Mouse (Mus musculus): Measurements from ENCODE around the gene Gm15517.
"Not testable (repeated sequence)": the region's sequence is repeated elsewhere in the genome, so short reads cannot be mapped to it uniquely, and the experiment has no call there.

Gene Gm15517

DNA sequence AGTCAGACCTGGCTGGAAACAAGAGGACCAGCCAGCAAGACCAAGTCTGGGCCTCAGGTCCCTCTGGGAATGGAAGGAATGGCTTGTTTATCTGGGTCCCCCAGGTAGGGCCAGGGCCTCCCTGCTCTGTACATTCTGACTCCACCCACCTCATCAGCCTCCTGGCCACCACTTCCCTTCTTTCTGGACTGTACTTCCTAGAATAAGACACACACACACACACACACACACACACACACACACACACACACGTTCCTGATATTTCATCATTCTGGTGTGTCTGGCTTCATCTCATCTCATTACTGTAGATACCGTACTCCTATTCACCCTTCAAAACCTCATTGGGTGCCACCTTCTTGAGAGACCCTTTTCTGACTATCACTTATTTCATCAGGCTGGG is 8.2 kb downstream of the Gm15517 start:
- no peak for DNase-seq (ENCODE audit: low spot score in 2 of 2)

DNA sequence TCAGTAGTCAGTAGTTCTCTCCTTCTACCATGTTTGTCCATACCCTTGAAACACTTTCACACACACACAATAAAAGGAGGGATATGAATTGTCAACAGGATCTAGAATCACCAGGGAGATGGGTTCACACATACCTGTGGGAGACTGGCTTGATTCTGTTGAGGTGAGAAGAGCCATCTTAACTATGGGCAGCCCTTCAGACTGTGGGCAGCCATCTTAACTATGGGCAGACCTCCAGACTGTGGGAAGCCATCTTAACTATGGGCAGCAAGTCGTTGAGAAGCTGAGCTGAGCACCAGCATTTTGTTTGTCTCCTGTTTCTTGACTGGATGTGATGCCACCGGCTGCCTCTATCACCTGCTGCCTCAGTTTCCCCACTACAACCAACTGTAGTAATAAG is 10.1 kb downstream of the Gm15517 start:
- DNase-seq (ENCODE audit: low spot score in 2 of 2) = no peak

DNA sequence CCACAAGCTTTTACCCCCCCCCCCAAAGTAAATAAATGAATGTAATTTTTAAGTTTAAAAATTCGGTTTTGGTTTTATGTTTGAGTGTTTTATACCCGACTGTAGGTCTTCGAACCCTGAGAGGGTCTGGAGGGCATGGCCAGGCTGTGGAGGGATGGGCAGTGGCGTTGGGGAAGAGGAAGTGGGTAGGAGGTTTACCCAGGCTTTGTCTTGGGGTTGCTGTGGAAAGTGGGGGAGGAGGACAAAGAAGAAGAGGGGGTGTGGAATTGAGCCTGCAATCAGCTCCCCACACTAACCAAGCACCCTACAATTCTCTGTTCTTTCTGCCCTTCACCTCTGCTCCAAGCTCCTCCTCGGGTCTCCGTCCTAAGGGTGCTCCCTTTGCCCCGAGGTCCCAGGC is 11.3 kb downstream of the Gm15517 start:
- DNase-seq (ENCODE audit: low spot score in 2 of 2) = no peak

DNA sequence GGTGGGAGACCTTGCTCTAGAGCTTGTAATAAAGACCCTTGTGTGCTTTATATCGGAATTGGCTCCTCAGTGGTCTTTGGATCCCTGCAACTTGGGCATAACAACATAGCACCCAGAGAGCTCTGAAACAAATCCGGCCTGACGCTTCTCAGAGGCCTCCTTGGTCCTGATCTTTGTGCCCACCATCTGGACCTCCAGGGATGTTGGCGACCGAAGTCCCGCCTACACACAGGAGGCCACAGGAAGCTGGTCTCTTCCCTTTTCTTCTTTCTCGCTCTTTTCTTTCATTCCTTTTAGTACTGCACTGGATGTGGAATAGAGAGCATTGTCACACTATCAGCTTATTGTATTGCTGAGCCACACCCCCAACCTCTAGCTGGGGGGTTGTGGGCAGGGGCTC is 12.2 kb downstream of the Gm15517 start:
- DNase-seq (ENCODE audit: low spot score in 2 of 2) = no peak

DNA sequence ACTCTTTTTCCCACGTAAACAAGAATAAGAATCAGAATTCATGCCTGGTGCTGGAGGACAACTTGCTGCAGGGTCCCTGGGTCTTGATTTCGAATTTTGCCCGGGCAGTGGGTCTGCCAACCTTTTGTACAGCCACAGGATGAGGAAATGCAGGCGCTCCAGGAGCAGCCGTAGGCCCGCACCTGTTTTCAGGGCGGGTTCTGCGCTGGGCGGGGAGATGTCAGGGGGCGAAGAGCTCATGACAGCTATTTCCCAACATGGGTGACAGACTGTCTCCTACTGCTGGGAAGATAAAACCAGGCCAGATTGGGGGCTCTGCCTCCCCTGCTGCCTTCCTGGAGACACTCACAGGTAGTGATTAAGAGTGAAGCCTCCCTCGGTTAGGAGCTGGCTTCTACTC is 12.8 kb downstream of the Gm15517 start:
- no peak for DNase-seq (ENCODE audit: low spot score in 2 of 2)

DNA sequence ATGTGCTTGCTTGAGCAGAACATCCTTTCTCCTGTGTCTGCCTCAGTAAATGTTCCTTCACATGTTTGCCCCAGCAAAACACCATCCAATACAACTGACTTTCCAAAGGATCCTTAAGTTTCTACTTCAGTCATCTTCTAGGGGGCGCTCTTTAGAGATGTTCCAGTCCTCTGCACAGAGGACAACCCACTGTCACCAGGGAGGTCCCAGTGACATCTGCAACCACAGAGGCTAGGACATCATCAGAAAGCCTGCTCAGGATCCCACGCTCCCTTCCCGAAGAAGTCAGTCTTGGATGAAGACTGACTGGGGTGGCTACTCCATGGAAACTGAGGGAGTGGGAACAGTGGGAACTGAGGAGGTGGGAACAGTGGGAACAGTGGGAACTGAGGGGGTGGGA is 14.3 kb downstream of the Gm15517 start:
- DNase-seq (ENCODE audit: low spot score in 2 of 2) = no peak

DNA sequence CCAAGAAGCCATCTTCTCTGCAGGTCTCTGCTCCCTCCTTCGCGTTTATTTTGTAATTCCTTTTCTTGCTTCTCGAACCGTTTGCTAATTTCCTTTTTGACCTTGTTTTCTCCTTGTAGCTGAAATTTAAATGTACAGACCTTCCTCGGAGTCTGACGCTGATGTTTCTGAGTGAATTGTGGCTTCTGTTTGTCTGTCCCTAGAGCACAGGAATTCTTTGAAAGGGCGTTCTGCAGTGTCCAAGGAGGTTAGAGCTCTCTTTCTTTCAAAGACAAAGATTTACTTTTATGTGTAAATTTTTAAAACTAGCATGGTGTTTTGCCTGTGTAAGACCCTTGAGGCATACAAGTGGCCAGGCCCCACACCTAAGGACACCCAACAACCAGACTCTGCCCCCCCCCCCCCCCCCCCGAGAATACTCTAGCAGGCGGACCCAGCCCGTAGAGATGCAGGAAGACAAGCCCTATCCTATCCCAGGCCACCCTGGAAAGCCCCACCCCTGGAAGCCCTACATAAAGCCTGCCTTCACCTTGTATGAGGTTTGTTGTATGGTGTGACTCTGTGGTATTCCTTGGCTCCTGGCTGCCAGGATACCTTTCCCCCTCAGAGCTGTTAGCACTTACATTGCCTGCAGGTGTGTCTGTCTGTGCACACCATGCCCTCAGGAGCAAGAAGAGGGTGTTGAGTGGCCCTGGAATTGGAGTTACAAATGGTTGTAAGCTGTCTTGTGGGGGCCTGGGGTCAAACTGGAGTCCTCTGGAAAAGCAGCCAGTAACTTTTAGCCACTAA is 15.4 kb downstream of the Gm15517 start:
- no peak for DNase-seq (ENCODE audit: low spot score in 2 of 2)

DNA sequence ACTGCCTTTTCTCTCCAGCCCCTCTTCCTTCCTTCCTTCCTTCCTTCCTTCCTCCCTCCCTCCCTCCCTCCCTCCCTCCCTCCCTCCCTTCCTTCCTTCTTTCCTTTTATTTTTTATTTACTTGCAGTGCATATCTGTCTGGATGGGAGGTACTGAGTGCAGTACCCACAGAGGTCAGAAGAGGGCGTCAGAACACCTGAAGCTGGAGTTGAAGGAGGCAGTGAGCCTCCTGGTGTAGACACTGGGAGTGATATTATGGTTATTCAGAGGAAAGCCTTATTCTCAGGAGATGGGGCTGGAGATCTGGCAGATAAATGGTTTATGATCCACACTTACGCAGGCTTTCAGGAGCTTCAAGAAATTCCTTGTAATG is 16.0 kb downstream of the Gm15517 start:
- DNase-seq (ENCODE audit: low spot score in 2 of 2) = peak in 1 of 2 experiments; percentile 53

DNA sequence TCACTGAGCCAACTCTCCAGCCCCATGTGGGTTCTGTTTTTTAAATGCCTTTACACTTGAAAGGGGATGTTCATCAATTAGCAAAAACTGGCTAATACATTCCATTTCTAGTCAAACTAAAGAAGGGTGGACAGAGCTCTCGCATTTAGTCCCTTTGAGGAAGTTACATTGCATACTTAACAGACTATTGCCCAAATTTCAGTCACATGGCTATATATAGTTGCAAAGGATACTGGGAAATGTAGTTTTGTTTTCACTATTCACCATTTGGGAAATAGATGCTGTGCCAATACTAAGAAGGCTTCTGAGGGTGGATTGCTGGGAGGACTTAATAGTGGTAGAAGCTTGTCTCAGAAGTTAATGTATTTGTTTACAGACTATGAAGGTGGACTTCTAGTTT is 19.7 kb downstream of the Gm15517 start:
- DNase-seq (ENCODE audit: low spot score in 2 of 2) = no peak

DNA sequence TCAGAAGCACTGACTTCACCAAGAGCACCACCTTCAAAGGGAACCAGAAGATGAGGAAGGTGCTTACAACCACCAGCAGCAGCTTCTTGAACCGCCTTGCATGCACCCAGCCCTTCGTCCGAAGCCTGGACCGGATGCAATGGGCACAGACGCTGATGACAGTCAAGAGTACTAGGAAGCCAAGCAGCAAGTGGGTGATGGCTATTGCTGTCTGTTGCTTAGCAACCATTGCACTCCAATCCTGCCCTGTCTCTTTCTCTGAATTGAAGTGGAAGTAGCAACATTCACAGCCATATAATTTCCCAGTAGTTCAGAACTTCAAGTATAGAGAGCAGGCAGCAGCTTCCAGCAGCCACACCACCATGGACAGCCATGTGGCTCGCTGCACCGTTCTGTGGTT is 20.3 kb downstream of the Gm15517 start:
- DNase-seq (ENCODE audit: low spot score in 2 of 2) = no peak

DNA sequence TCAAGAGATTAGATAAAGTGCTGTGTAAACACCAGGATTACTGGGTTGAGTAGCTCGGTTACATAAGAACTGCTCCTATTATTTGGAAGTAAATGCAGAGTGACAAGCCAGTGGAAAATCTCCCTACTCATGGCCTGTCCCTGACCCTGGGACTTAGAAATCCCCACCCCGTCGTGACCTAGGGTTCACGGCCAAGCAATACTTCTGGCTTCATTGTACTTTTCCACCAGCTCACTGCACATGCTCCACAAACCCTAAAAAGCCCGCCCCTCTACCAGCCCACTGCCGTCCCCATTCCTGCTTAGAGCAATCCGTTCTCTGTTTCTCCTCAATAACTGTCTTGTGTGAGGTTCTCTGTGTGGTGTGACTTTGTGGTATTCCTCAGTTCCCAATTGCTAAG is 26.5 kb downstream of the Gm15517 start:
- no peak for DNase-seq (ENCODE audit: low spot score in 2 of 2)

DNA sequence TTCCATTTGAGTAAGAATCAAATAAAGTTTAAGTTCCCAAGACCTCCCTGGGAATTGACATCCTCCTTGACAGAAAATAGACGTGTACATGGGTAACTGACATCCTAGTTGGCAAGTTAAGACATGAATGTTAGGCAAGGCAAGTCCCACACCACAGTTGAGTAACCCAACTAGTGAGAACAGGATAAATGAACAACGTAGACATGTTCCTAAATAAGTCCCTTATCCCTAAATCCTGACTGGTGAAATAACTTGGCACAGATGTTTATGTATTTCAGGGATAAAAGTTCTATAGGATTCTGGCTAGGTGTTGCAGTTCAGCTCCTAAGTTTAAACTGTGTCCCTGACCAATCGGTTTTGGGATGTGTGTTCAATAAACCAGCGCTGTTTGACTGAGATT is 29.7 kb downstream of the Gm15517 start:
- DNase-seq (ENCODE audit: low spot score in 2 of 2) = no peak

DNA sequence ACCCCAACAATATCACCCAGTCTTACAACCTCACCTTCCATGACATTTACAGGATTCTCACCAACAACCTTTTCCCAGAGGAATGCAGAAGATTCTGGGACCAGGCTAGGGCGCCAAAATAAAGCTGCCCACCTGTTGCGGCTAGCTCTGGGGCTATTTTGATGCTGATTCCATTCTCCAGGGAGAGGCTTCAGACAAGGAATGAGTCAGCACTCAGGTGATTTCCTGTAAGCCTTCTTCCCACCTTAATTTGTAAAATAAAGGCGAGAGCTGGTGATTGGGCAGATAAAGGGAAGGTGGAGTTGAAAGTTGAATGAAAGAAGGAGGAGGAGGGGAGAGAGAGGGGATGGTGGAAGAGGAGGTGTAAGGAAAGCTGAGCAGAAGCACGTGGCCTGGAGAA is 30.2 kb downstream of the Gm15517 start:
- no peak for DNase-seq (ENCODE audit: low spot score in 2 of 2)

DNA sequence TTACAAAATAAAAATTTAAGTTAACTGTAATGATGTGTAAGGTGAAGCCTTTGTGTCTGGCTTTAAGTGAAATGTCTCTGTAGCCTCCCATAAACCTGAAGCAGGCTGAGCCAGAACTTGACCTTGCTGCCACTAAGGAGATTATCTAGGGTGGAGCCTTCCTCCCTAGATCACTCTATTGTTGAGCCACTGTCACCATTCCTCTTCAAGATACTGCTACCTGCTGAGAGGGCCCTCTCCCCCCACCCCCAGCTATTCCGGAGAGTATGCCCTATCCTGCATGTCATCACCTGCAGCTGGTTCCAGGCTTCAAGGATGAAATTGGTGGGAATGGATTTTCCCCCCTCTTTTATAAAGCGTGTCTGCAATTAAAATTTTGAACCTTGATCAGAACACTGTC is 36.3 kb downstream of the Gm15517 start:
- DNase-seq (ENCODE audit: low spot score in 2 of 2) = not testable (repeated sequence)

DNA sequence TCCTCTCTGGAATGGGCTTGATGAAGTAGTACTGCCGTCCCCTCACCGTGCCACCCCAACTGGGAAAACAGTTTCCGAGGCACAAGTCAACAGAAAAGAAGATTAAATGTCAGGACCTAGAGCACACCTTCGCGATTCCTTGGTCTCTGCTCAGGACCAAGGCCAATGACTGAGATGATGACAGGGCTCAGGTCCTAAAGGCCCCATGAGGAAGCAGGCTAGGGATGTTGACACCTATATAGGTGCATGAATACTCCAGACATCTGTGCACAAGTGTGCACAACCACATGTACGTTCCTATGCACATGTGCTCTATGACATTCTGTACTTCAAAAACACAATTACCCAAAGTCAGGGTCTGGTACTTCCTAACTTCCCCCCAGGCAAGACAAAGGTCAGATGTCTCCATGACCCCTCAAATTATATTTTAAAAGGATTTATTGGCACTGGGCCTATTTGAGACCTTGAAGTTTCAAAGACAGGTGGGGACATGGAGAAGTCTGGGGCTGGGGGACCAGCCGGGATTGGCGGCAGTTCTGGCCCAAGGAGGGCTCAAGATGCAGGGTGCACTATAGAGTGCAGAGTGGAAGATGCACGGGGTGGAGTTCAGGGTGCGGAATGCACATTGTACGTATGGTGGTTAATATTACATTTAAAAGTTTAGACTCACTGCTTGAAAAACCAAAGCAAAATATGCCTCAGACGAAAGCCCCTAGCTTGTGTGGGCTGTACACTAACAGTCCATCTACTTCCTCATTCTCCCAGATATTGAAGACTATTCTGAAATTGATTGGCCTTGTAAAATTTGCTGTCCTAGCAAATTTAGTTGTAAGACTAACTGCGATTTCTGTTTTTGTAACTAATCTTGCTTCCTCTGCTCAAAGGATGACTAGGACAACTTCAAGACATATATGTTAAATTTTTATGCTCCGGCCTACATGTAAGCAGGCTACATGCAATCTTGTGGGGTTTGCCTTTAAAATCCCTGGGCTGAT is 42.4 kb downstream of the Gm15517 start:
- DNase-seq (ENCODE audit: low spot score in 2 of 2) = no peak

DNA sequence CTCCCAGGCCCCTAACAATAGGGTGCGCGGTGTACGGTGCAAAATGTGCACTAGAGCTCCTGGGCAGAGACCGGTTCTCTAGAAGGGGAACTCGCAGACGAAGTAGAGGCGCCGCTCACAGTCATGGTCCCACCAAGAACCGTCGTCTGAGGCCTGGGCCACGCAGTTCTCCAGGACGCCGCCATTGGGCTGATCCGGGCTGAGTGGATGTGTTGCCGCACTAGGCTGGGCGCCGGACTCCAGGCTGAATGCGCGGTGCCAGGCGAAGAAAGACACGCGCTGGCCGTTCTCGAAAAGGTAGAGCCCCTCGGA is 43.2 kb downstream of the Gm15517 start:
- DNase-seq (ENCODE audit: low spot score in 2 of 2) = no peak

DNA sequence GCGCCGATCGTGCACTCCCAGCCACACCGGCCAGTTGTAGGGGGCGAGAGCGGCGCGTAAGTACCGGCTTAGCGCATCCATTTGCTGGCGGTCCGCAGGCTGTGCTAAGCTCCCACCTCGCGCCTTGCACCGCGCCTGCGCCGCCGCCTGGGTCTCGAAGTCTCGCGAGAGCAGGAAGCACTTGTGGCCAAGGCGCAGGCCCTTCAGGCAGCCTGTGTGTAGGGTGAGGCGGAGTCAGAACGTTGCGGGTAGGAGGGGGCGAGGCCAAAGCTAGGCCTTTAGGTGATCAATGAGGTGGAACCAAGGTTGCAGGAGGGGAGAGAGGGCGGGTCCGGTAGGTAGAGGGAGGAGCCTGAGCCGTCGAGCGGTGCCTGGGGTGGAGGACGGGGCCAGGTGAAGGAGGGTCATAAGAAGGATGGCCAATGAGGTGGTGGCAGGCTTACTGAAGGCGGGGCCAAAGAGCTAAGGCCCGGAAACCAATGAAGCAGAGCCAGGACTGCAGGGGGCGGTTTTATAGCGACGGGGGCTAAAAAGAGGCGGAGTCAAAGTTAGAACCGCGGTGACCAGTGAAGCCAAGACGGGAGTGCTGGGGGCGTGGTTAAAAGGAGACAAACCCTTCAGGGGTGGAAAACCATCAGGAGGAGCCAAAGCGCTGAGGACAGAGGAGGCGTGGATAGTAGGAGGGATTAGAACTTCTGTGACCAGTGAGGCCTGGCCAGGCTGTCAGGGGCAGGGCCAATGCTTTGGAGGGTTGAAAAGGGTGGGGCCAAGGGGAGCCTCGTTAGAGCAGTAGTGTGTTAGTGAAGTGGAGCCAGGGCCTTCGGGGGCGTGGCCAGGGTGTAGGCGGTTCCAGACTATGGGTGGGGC is 43.8 kb downstream of the Gm15517 start:
- peak; percentile 93 to 95 for DNase-seq (ENCODE audit: low spot score in 2 of 2)

DNA sequence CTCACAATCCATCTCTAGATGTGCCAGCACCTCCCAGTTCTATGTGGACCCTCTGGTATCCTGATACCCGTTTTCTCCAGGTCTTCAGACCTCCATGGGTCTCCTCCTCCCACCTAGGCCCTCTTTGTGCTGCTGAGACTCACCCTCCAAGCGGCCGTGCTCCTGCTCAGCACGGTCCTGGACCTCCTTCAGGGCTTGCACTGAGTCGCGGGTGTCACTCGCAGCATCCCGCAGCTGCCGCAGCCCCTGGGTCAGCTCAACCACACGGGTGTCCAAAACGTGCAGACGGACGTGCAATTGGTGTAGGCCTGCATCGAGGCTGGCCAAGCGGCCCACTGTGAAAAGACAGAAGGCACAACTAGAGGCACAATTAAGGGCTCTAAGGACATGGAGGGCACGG is 44.4 kb downstream of the Gm15517 start:
- no peak for DNase-seq (ENCODE audit: low spot score in 2 of 2)

DNA sequence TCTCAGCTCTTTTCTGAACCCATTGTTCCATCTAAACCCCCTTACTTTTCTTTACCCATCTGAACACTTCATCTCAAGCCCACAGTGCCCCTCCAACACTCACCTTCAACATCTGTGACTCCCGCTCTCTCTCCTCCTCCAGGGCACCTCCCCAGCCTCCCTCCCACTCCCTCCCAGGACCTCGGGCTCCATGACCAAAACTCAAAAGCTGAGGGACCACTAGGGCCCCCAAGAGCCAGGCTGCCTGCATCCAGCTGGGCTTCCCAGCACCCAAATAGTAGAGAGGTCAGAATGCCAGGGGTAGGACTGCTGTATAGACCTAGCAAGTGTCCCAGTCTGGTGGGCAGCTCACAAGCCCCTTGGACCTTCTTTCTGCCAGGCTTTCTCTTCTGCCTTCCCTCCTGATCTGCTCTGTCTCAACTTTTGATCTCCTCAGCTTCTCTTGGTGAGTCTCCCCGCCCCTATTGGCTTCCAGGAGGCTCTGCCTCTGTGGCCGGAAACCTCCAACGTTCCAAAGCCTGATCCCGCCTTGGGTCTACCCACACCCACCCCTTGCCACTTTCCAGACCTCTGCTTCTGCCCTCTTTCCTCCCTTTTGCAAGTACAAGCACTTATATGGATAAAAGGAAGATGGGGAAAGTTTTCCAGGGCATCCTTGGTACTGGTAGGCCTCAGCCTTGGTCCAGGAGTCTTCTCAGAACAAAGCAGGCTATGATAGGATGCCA is 45.4 kb downstream of the Gm15517 start, which contains the start of gene Clec11a:
TSS of gene Clec11a (minus strand) at position 387 of the 725 bp plus-strand sequence.
- no peak for DNase-seq (ENCODE audit: low spot score in 2 of 2)

DNA sequence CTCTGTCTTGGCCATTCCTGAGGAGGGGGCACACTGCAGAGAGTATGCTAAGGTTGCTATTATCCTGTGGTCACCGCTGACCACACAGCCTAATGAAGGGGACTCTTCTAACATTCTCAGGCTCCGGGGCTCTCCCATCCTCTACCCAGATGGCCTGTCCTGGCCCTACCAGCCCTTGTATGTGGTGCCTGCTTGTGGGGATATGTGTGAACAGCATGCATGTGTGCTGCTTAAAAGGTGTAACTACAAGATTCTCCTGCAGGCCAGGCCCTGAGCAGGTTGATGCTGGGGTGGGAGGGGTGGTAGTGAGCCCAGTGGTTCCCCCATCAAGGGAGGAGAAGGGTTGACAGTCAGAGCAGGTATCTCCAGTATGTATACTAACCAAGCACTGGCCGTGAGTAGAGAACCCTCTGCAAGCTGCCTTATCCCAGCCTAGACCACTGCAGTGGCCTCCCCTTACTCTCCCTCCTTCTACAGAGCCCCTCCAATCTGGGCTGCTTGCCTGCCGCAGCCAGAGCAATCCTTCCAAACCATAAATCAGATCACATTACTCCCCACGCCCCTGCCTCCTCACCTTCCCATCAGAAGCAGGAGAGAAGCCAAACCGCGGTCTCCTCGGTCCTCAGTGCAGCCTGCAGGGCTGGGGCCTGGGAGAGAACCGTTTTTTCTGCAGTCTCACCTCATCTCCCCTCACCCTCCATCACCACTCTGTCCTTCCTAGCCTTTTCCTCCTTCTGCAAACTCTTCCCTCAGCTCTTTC is 46.2 kb downstream of the Gm15517 start:
- DNase-seq (ENCODE audit: low spot score in 2 of 2) = no peak

Data from cerebellum, postnatal 4 days (tissue).